Mouse (Mus musculus) megakaryocyte, embryonic 14.5 days (primary cell): ENCODE measurements around the gene Hemk1. TPM values are rescaled to one million over a fixed set of nuclear protein-coding genes. Genes with fewer than 3 reads are reported as not detected.

Experiments
- H3K27me3 ChIP-seq: replicated peaks from 2 replicates; pipeline ENCODE3; 2012; ENCODE audit warnings: inconsistent platforms
- H3K36me3 ChIP-seq: replicated peaks from 2 replicates; pipeline ENCODE3; 2012; ENCODE audit warnings: low read length, inconsistent platforms, mixed read lengths
- H3K4me1 ChIP-seq: 2 replicates; pipeline ENCODE4 v1.6.1; 2012; ENCODE audit warnings: inconsistent platforms
- H3K4me3 ChIP-seq: replicated peaks from 2 replicates; pipeline ENCODE3; 2012; ENCODE audit warnings: moderate library complexity, mild to moderate bottlenecking, inconsistent platforms
- H3K9me3 ChIP-seq: 2 replicates; pipeline ENCODE4 v1.6.1; 2012; ENCODE audit warnings: inconsistent platforms
- FLI1 ChIP-seq: IDR thresholded peaks from 2 replicates; pipeline ENCODE4 v1.6.1; 2012; ENCODE audit warnings: low read length, inconsistent platforms, mixed read lengths
- GATA1 ChIP-seq: IDR thresholded peaks from 3 replicates; pipeline ENCODE4 v1.6.1; 2012; ENCODE audit warnings: mixed read lengths, low read length, inconsistent platforms, borderline replicate concordance
- polyA plus RNA-seq: library from polyadenylated mRNA; stranded (reverse); fragments of >175 nt; gene quantifications from 2 replicates; pipeline ENCODE4 v1.2.3, GENCODE M21; 2012; ENCODE audit warnings: low replicate concordance; ENCODE audit not compliant: insufficient read depth

Gene Hemk1
- polyA plus RNA-seq, 1 experiment, result 8.1 TPM

- Histone ChIP-seq H3K36me3 (no peaks in the 10 kb centered on the region), H3K27me3 (peaks cover 36% of the 10 kb centered on the region), H3K4me3 (no peak overlapping the region), H3K4me1 (peaks cover 48% of the 10 kb centered on the region), H3K9me3 (no peaks in the 10 kb centered on the region)
- TF ChIP-seq FLI1 (no peak), GATA1 (no peak)
Measured at GRCm38 (mm10) chr9:107344027-107344426, 5.9 kb upstream of the Hemk1 start.

GRCm38 (mm10) chr9:107343146-107343943 lies 5.2 kb upstream of the Hemk1 start:
- Histone ChIP-seq H3K4me3 (no peak overlapping the region), H3K27me3 (peaks cover 30% of the 10 kb centered on the region), H3K36me3 (no peaks in the 10 kb centered on the region), H3K4me1 (peaks cover 48% of the 10 kb centered on the region), H3K9me3 (no peaks in the 10 kb centered on the region)
- TF ChIP-seq FLI1, result no peak
- TF ChIP-seq GATA1, result no peak

GRCm38 (mm10) chr9:107342201-107342709 lies 4.1 kb upstream of the Hemk1 start:
- peaks cover 49% of the 10 kb centered on the region for H3K4me1 ChIP-seq
- H3K27me3 ChIP-seq, result peaks cover 30% of the 10 kb centered on the region
- TF ChIP-seq FLI1 (no peak), GATA1 (no peak)
- no peaks in the 10 kb centered on the region for H3K36me3 ChIP-seq
- H3K4me3 ChIP-seq, result no peak overlapping the region
- H3K9me3 ChIP-seq, result no peaks in the 10 kb centered on the region

GRCm38 (mm10) chr9:107340911-107341645 lies 2.9 kb upstream of the Hemk1 start:
- TF ChIP-seq GATA1 (no peak), FLI1 (no peak)

GRCm38 (mm10) chr9:107340267-107340859 lies 2.2 kb upstream of the Hemk1 start, which contains the start of gene 6430571L13Rik:
Gene 6430571L13Rik (plus strand): TSS chr9:107340602.
- peaks cover 3% of the 10 kb centered on the region for H3K36me3 ChIP-seq
- H3K4me1 ChIP-seq, result peaks cover 67% of the 10 kb centered on the region
- H3K27me3 ChIP-seq, result peaks cover 28% of the 10 kb centered on the region
- no peak for TF ChIP-seq FLI1
- H3K9me3 ChIP-seq, result no peaks in the 10 kb centered on the region
- H3K4me3 ChIP-seq, result peak within 1 kb of the TSS; percentile 95

More at GRCm38 (mm10) chr9:107340911-107341645, 2.9 kb upstream of the Hemk1 start:
- Histone ChIP-seq H3K4me3 (peak overlapping the region; percentile 95), H3K36me3 (no peaks in the 10 kb centered on the region), H3K27me3 (peaks cover 28% of the 10 kb centered on the region), H3K4me1 (peaks cover 59% of the 10 kb centered on the region), H3K9me3 (no peaks in the 10 kb centered on the region)

- Histone ChIP-seq H3K4me1 (peaks cover 91% of the 10 kb centered on the region), H3K27me3 (peaks cover 8% of the 10 kb centered on the region), H3K36me3 (peaks cover 25% of the 10 kb centered on the region), H3K9me3 (no peaks in the 10 kb centered on the region), H3K4me3 (no peak overlapping the region)
- TF ChIP-seq GATA1, result no peak
- TF ChIP-seq FLI1, result no peak
Measured at GRCm38 (mm10) chr9:107336386-107336785, 1.8 kb downstream of the Hemk1 start.

GRCm38 (mm10) chr9:107335909-107336308 lies 2.2 kb downstream of the Hemk1 start:
- H3K4me3 ChIP-seq, result no peak overlapping the region
- peaks cover 29% of the 10 kb centered on the region for H3K36me3 ChIP-seq
- TF ChIP-seq GATA1 (no peak), FLI1 (no peak)
- H3K4me1 ChIP-seq, result peaks cover 91% of the 10 kb centered on the region
- H3K27me3 ChIP-seq, result peaks cover 4% of the 10 kb centered on the region
- no peaks in the 10 kb centered on the region for H3K9me3 ChIP-seq

GRCm38 (mm10) chr9:107335046-107335445 lies 3.1 kb downstream of the Hemk1 start:
- TF ChIP-seq FLI1 (no peak), GATA1 (no peak)
- Histone ChIP-seq H3K9me3 (no peaks in the 10 kb centered on the region), H3K27me3 (no peaks in the 10 kb centered on the region), H3K4me1 (peaks cover 87% of the 10 kb centered on the region), H3K36me3 (peaks cover 34% of the 10 kb centered on the region), H3K4me3 (no peak overlapping the region)

GRCm38 (mm10) chr9:107334356-107334755 lies 3.8 kb downstream of the Hemk1 start:
- Histone ChIP-seq H3K9me3 (no peaks in the 10 kb centered on the region), H3K4me3 (peak overlapping the region; percentile 67), H3K4me1 (peaks cover 89% of the 10 kb centered on the region), H3K27me3 (no peaks in the 10 kb centered on the region), H3K36me3 (peaks cover 41% of the 10 kb centered on the region)
- no peak for TF ChIP-seq FLI1
